Comparison of ENCODE assay signal across 12 mouse cellular contexts in genomic region chr14:45739638-45740037, GRCm38 (mm10).
DNase-seq lines count a peak whose midpoint lies in the region.
"Had no signal": no experiment of that assay in that cellular context is flagged by ENCODE, and none has a peak within 500 bp of the region (broad histone marks: within the 10 kb centered on the region; RNA-seq: fewer than 3 reads in every experiment).

No protein-coding gene starts in this region.

- H3K9me3 ChIP-seq in embryonic facial prominence, embryonic 10.5 days, result no peaks in the 10 kb centered on the region
- H3K9me3 ChIP-seq: liver, embryonic 12.5 days had no signal

- no peaks in the 10 kb centered on the region for H3K36me3 ChIP-seq in embryonic facial prominence, embryonic 10.5 days (replicated peaks)
- H3K36me3 ChIP-seq: liver, embryonic 12.5 days had no signal

- H3K4me1 ChIP-seq in embryonic facial prominence, embryonic 10.5 days, result peaks cover 19% of the 10 kb centered on the region
- H3K4me1 ChIP-seq: liver, embryonic 12.5 days had no signal

- intact Hi-C loops in heart, postnatal 36 days (cut with DNase I), result no loop called here

- no peak overlapping the region; the same call in 1 of the 2 replicates for H3K27ac ChIP-seq in embryonic facial prominence, embryonic 10.5 days (replicated peaks)
- H3K27ac ChIP-seq: left cerebral cortex, adult 2 months; liver, embryonic 12.5 days had no signal

- peak; percentile 7 to 25 for DNase-seq in heart, adult 9 months (ENCODE audit: low spot score in 2 of 2)
- DNase-seq in heart, postnatal 36 days, result no peak
- DNase-seq in adipocyte (ENCODE audit: low spot score), result peak; percentile 36
- peak; percentile 32 for DNase-seq in embryonic facial prominence, embryonic 10.5 days (ENCODE audit: low spot score)
- peak; percentile 68 for DNase-seq in lung, postnatal 25 days (ENCODE audit: low spot score)
- no peak for DNase-seq in right cerebral cortex, postnatal 25 days
- no peak for DNase-seq in spleen, postnatal 14 days (ENCODE audit: low spot score in 2 of 2)
- DNase-seq in left cerebral cortex, adult 9 months (ENCODE audit: low spot score in 2 of 2), result no peak
- DNase-seq: cerebellum, adult 2 months; midbrain, embryonic 14.5 days had no signal

- H3K4me3 ChIP-seq in embryonic facial prominence, embryonic 10.5 days, result no peak overlapping the region
- H3K4me3 ChIP-seq: left cerebral cortex, adult 2 months; liver, embryonic 12.5 days had no signal

- no peaks in the 10 kb centered on the region for H3K27me3 ChIP-seq in embryonic facial prominence, embryonic 10.5 days (replicated peaks; ENCODE audit: low read depth, poor library complexity, severe bottlenecking)
- H3K27me3 ChIP-seq: liver, embryonic 12.5 days had no signal

Comparison
In these comparisons a context has a peak if more than half of its experiments do, and no peak if none do; other contexts are left out.
1. DNase-seq: peak in heart, adult 9 months (2 of 2), adipocyte (single experiment), embryonic facial prominence, embryonic 10.5 days (single experiment) and lung, postnatal 25 days (single experiment); none in heart, postnatal 36 days (0 of 2), right cerebral cortex, postnatal 25 days (single experiment), spleen, postnatal 14 days (0 of 2) and left cerebral cortex, adult 9 months (0 of 2).